Mouse (Mus musculus) adrenal gland, adult 10 weeks (tissue): ENCODE measurements around the gene Rbpms2. TPM values are rescaled to one million over a fixed set of nuclear protein-coding genes. Genes with fewer than 3 reads are reported as not detected.

Experiments used
- polyA plus RNA-seq: library from polyadenylated mRNA; stranded (reverse); fragments of 350-450 nt; fragmentation: Illumina TruSeq; extraction: RNeasy Lipid Tissue Mini Kit (QIAGEN cat#74804); gene quantifications from one replicate; pipeline ENCODE4 v1.2.3, GENCODE M21; 2014; ENCODE audit warnings: low read depth, low replicate concordance

Gene Rbpms2
- polyA plus RNA-seq, result 25.7 TPM

DNA sequence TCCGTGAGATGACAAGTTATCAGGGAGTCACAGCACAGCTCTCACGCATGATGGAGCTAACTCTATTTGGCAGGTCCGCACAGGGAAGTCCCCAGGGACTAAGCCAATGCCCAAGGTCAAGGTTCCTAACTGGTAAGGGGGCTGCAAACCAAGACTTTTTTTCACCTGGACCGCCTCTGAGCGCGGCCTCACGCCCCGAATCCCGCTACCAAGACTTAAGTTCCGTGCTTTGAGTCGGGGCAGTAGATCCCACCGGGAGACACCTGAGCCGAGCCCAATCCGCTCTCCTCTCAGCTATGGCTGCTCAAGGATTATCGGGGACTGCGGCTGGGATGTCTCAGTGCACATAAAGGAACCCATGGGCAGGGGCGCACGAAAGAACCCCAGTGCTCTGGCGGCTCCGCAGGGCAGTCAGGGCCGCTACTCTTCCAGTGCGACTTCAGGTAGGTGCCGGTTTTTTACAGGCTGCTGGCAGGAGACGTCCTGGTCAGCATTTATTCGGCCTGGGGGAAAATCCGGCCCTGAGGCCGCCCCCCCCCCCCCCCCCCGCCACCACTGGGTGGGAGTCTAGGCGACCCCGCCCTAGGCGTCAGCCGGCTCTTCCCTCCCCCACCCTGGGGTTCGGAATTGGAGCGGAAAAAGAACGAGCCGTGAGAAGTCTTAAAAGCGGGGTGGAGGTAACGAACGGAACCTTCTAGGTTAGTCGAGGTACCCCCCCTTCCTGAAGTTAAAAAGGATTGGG is at the start of gene Rbpms2:
TSS of gene Rbpms2 (plus strand) at position 624 of the 742 bp plus-strand sequence.

DNA sequence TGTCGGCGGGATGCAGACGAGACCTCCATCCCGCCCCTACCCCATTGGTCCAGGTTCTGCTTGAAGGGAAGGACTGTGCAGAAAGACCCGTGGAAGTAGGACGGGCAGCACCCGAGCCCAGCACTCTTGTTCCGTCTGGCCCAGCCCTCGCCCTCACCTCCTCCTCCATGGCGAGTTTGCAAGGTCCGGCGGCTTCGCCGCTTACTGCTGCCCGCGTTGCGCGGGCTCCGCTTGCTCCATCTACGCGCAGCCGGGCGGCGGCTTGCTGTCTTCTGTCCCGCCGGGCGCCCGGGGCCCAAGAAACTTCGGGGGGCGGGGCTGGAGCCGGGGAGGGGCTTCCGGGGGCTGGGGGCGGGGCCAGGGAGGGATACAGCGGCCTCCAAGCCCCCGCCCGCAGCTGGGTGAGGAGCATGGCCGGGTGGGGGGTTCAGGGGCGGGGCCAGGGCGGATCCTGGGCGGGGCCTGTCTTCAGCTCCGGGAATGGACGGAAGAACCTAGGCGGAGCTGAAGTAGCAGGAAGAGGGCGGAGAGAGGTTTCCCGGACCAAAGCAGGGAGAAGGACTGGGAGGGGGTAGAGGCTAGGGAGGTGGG is 49.6 kb upstream of the Rbpms2 start, which contains the start of gene Plekho2:
TSS of gene Plekho2 (minus strand) at position 260 of the 591 bp plus-strand sequence.

DNA sequence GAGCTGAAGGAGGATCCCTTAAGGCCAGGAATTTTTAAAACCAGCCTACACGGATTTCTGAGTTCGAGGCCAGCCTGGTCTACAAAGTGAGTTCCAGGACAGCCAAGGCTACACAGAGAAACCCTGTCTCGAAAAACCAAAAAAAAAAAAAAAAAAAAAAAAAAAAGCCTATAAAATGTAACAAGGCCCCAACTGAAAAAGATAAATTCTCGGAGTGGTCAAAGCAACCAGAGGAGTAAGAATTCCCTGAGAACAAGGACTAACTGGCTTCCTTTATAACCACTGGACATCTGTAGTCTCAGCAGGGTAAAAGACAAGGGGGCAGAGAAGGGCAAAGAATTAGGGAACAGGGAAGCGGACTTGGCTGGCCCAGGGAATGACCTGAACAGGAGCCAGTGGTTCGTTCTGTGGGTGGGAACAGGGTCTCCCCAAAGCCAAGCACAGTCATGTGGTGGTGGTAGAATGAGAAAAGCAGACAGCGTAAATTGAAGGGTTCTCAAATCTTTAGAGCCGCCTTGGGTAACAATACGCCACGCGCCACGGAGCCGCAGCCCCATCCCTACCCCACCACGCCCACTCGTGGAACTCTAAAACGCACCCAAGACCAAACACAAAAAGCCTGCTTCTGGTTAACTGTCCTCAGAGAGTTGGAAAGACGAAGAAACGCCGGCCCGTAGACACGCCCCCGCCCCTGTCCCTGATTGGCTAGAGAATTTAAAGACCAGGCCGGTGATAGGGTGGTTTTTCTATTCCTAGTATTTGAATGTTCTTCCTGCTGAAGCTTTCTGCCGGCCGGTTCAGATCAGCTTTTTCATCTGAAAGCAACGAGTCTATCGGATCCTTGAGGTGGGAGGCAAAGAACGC is 42.8 kb upstream of the Rbpms2 start, which contains the start of gene Pif1:
TSS of gene Pif1 (plus strand) at position 755 of the 864 bp plus-strand sequence.

GRCm38 (mm10) chr9:65667701-65668100 is 38.3 kb downstream of the Rbpms2 start, which contains the start of gene Oaz2:
Gene Oaz2, plus strand, starts transcription at chr9:65668001.

Other genes starting within 250 kb of the Rbpms2 start
- gene Kbtbd13, start 238.0 kb upstream of the Rbpms2 start, polyA plus RNA-seq, result 0.29 TPM
- gene Rasl12, start 231.1 kb upstream of the Rbpms2 start, polyA plus RNA-seq, result 3.7 TPM
- not detected for gene Slc51b, start 206.7 kb upstream of the Rbpms2 start, polyA plus RNA-seq
- gene Mtfmt, start 193.9 kb upstream of the Rbpms2 start, polyA plus RNA-seq, result 13.8 TPM
- gene Spg21, start 168.7 kb upstream of the Rbpms2 start, polyA plus RNA-seq, result 137 TPM
- not detected for gene Ankdd1a, start 109.5 kb upstream of the Rbpms2 start, polyA plus RNA-seq
- gene Plekho2, start 49.6 kb upstream of the Rbpms2 start, polyA plus RNA-seq, result 5.0 TPM
- not detected for gene Pif1, start 42.5 kb upstream of the Rbpms2 start, polyA plus RNA-seq
- gene Oaz2, start 38.4 kb downstream of the Rbpms2 start, polyA plus RNA-seq, result 79.7 TPM
- 11.5 TPM for gene Zfp609, start 197.9 kb downstream of the Rbpms2 start, polyA plus RNA-seq